Mouse (Mus musculus) neural tube, embryonic 14.5 days (tissue): ENCODE data around the gene Pls1. TPM values are rescaled to one million over a fixed set of nuclear protein-coding genes. Genes with fewer than 3 reads are reported as not detected.

Source experiments
- ATAC-seq: fragments of 200-750 bp; cut with Nextera tagmentation; 2 replicates; pipeline ENCODE4 v1.8.0; 2017; ENCODE audit warnings: low read depth, mild to moderate bottlenecking, moderate TSS enrichment, moderate library complexity
- H3K27ac ChIP-seq: fragments of 300-500 bp; sonication (generic); 2 replicates; pipeline ENCODE4 v1.5.1; 2014; ENCODE audit warnings: low read depth, mild to moderate bottlenecking, control low read depth, low read length, moderate library complexity, mixed read lengths
- H3K27me3 ChIP-seq: fragments of 300-500 bp; sonication (generic); 2 replicates; pipeline ENCODE4 v1.6.1; 2014; ENCODE audit warnings: low read length; ENCODE audit not compliant: control insufficient read depth, insufficient read depth
- H3K36me3 ChIP-seq: fragments of 300-500 bp; sonication (generic); 2 replicates; pipeline ENCODE4 v1.6.1; 2014; ENCODE audit warnings: low read length, mixed read lengths; ENCODE audit not compliant: control insufficient read depth, insufficient read depth
- H3K4me1 ChIP-seq: fragments of 300-500 bp; sonication (generic); 2 replicates; pipeline ENCODE4 v1.6.1; 2014; ENCODE audit warnings: low read length; ENCODE audit not compliant: control insufficient read depth, insufficient read depth
- H3K4me2 ChIP-seq: fragments of 300-500 bp; sonication (generic); 2 replicates; pipeline ENCODE4 v1.6.1; 2014; ENCODE audit warnings: mild to moderate bottlenecking, low read depth, low read length, control low read depth
- H3K4me3 ChIP-seq: fragments of 300-500 bp; sonication (generic); 2 replicates; pipeline ENCODE4 v1.5.1; 2014; ENCODE audit warnings: low read depth, low read length, control low read depth, mixed read lengths
- H3K9ac ChIP-seq: fragments of 300-500 bp; sonication (generic); replicated peaks from 2 replicates; pipeline ENCODE4 v1.6.1; 2014; ENCODE audit warnings: low read depth, mild to moderate bottlenecking, control low read depth, low read length, mixed read lengths
- H3K9me3 ChIP-seq: fragments of 300-500 bp; sonication (generic); 2 replicates; pipeline ENCODE4 v1.6.1; 2016; ENCODE audit warnings: low read length; ENCODE audit not compliant: control insufficient read depth
- WGBS: fragments of 180-500 bp; shearing (Covaris S2); extraction: QIAGEN DNeasy Blood & Tissue Kit; methylation state at CpG from one replicate; pipeline ENCODE4 v1.1.7; 2014; 5-methylcytosine and 5-hydroxymethylcytosine counted together
- polyA plus RNA-seq: library from polyadenylated mRNA; unstranded; fragments of >200 nt; fragmentation: Nextera tagmentation; extraction: Ambion mirVana; gene quantifications from 2 replicates; pipeline ENCODE4 v1.2.1, GENCODE M21; 2014

The Pls1 gene
- polyA plus RNA-seq, 1 experiment from 2014 or later, result 1.3 TPM

DNA sequence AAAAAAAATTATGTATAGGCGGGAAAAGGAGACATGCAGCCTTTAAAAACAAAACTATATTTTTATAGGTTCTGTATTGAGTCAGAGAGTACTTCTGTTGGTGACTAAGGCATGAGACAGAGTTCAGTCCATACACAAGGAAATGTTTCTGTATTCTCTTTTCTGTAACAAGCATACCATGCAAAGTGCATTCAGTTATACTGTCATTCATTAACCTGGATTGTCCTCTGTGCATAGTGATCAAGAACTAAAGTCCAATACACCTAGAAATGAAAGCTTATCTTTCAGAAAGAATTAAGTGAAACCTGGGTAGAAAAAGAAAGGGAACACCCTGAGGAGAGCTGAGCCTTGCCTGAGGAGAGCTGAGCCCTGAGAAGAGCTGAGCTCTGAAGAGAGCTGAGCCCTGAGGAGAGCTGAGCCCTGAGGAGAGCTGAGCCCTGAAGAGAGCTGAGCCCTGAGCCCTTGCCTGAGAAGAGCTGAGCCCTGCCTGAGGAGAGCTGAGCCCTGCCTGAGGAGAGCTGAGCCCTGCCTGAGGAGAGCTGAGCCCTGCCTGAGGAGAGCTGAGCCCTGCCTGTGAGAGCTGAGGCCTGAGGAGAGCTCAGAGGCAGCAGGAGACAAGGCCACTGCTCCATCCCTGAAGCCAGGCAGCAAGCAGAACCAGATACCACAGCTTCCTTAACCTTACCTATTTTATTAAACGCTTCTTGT, 49.9 kb downstream of the Pls1 start:
- no peaks in the 10 kb centered on the region for H3K27me3 ChIP-seq
- H3K4me3 ChIP-seq, result no peak overlapping the region
- H3K9ac ChIP-seq, result no peak overlapping the region
- no peak overlapping the region for H3K27ac ChIP-seq
- no peak for ATAC-seq
- no peaks in the 10 kb centered on the region for H3K9me3 ChIP-seq
- no peaks in the 10 kb centered on the region for H3K36me3 ChIP-seq
- 91% methylated on average over 2 of the region's 2 CpGs for WGBS
- H3K4me1 ChIP-seq, result no peaks in the 10 kb centered on the region
- H3K4me2 ChIP-seq, result no peak overlapping the region

DNA sequence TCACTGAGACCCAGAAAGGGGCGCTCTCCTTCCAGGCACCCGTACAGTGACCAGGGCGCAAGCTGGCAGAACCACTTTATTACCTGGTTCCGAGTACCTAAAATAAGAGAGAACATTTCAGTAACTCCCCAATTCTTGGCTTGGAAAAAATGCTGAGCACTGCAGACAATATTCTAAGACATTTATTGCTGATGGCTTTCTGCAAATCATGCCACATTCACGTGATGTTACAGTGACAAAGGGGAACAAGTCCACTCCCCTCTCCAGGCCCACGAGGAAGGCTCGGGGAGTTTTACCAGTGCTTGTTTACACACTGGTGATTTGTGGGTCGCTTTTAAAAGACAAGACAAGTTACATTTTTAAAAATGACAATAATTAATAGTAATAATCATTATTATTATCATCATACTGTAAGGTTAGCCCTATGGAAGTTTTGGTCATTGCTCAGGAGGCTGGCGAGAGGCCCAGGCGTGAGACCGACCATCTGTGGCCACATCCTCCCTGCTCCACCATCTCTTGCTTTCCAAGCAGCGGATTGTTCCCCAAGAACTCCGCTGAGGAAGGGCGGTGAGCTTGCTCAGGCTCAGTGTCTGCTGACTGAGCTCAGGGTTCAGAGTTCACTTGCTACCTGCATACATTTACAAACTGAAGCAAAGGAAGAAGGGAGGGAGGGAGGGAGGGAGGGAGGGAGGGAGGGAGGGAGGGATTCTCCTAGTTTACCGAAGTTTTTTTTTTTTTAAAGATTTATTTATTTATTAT, 50.9 kb downstream of the Pls1 start:
- Histone ChIP-seq H3K27ac (no peak overlapping the region), H3K4me3 (no peak overlapping the region), H3K36me3 (no peaks in the 10 kb centered on the region), H3K4me2 (no peak overlapping the region), H3K27me3 (no peaks in the 10 kb centered on the region), H3K9ac (no peak overlapping the region), H3K4me1 (no peaks in the 10 kb centered on the region), H3K9me3 (no peaks in the 10 kb centered on the region)
- no peak for ATAC-seq
- WGBS, result 93% methylated on average over 15 of the region's 15 CpGs

DNA sequence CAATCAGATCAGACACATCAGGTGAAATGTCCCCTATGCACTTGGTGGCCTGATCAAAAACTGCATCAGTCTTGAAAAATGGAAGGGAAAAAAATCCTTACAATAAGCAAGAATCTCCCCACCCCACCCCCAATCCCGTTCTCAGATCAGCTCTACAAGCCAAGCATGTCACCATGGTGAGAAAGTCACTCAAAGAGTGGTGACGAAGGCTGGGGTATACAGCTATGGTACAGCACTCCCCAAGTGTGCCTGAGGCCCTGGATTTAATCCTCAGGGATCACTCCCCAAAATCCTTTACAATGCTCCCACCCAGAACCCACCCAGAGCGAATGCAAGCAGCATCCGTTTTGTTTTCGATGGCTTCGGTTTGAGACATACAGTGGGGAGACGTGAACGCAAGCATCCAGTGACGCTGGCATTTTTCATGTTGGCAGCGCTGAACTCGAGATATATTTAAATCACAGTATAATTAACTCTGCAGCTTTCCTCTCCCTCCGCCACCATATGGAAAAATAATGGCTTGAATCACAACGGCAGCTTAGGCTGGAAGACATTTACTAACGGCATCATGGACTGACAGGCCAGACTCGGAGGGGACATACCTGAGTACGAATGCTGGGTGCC, 60.1 kb downstream of the Pls1 start:
- Histone ChIP-seq H3K9ac (no peak overlapping the region), H3K4me2 (no peak overlapping the region), H3K9me3 (no peaks in the 10 kb centered on the region), H3K27me3 (no peaks in the 10 kb centered on the region), H3K4me3 (no peak overlapping the region), H3K4me1 (no peaks in the 10 kb centered on the region), H3K36me3 (no peaks in the 10 kb centered on the region), H3K27ac (no peak overlapping the region)
- ATAC-seq, result no peak
- WGBS, result 79% methylated on average over 16 of the region's 16 CpGs

DNA sequence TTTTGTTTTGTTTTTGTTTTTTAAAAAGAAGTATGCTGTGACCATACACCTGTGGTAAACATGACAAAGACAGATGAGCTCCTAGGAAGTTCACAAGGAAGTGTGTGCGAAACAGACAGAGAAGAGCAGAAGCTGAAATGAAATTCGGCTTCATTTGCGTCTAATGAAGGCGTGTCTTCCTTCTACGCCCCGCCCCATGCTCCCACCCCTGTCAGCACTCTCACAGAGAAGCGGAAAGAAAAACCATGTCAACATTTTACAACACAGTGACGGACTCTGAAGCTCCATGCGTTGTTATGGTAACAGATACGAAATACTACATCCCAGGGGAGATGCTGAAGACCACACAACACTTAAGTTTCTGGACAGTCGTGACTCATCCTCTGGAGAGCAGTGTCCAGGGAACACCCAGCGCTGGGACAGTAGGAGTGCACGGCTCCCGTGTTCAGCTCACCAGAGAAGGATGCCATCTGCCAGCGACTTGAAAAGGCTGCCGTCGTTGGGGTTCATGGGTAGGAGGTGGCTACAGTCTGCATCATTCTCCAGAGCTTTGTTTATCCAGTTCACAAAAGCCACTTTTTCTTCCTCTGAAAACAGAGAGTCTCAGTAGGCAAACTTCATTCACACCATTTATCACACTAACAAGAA, 61.3 kb downstream of the Pls1 start:
- Histone ChIP-seq H3K4me3 (no peak overlapping the region), H3K4me2 (no peak overlapping the region), H3K27me3 (no peaks in the 10 kb centered on the region), H3K27ac (no peak overlapping the region), H3K4me1 (no peaks in the 10 kb centered on the region), H3K9me3 (no peaks in the 10 kb centered on the region), H3K9ac (no peak overlapping the region), H3K36me3 (no peaks in the 10 kb centered on the region)
- 62% methylated on average over 17 of the region's 17 CpGs for WGBS
- ATAC-seq, result no peak; the same call in 1 of the 2 replicates

DNA sequence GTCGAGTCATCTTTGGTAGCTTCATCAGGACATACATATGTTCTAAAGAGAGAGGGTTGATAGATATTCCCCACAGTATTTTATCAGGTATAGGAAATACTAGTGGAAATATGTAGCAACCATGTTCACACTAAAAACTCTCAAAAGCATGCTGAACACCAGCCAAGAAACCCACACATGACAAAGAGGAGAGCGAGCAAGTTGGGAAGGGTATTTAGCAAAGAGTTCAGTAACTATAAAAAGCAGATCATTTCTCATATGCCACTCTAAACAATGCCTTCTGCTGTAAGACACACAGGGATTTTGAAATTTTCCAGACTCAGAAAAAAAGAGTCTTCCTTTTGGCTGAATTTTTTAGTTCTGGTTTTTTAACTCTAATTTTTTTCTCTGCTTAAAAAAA, 73.4 kb downstream of the Pls1 start:
- H3K4me1 ChIP-seq, result no peaks in the 10 kb centered on the region
- no peaks in the 10 kb centered on the region for H3K9me3 ChIP-seq
- H3K4me3 ChIP-seq, result no peak overlapping the region
- ATAC-seq, result no peak
- no peak overlapping the region for H3K9ac ChIP-seq
- H3K27ac ChIP-seq, result no peak overlapping the region
- no peaks in the 10 kb centered on the region for H3K36me3 ChIP-seq
- no peaks in the 10 kb centered on the region for H3K27me3 ChIP-seq
- 87% methylated on average over 2 of the region's 2 CpGs for WGBS
- no peak overlapping the region for H3K4me2 ChIP-seq

DNA sequence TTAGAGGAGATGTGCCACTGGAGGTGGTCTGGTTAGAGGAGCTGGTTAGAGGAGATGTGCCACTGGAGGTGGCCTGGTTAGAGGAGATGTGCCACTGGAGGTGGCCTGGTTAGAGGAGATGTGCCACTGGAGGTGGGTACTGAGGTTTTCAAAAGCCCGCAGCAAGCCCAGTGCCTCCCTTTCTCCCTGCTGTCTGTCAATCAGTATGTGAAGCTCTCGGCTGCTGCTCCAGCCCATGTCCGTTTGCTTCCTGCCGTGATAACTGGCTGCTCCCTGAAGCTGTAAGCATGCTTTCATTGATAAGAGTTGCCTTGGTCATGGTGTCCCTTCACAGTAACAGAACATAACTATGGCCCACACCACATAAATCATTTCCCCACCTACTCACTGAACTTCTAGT, 81.9 kb downstream of the Pls1 start:
- no peaks in the 10 kb centered on the region for H3K9me3 ChIP-seq
- H3K4me1 ChIP-seq, result no peaks in the 10 kb centered on the region
- H3K36me3 ChIP-seq, result no peaks in the 10 kb centered on the region
- H3K27ac ChIP-seq, result no peak overlapping the region
- no peak overlapping the region for H3K4me3 ChIP-seq
- H3K4me2 ChIP-seq, result no peak overlapping the region
- no peaks in the 10 kb centered on the region for H3K27me3 ChIP-seq
- WGBS, result 98% methylated on average over 4 of the region's 4 CpGs
- no peak for ATAC-seq
- no peak overlapping the region for H3K9ac ChIP-seq

DNA sequence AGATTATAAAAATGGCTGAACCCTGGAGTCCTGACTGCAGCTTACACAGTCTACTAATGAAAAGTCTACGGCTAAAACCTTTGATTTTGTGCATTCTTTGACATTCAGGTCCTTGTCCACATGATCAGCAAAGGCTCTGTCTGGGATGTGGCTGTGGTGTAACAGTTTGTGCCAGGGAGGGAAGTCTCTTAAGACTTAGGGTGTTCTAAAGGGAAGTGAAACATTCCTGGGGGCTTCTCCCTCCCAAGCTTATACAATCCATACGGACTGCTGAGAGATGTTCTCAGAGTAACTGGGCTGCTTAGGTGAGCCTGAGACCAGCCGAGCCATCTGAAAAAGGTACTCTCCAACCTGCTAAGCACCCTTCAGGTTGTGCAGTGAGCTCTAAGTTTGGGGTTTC, 82.9 kb downstream of the Pls1 start:
- ATAC-seq, result no peak

DNA sequence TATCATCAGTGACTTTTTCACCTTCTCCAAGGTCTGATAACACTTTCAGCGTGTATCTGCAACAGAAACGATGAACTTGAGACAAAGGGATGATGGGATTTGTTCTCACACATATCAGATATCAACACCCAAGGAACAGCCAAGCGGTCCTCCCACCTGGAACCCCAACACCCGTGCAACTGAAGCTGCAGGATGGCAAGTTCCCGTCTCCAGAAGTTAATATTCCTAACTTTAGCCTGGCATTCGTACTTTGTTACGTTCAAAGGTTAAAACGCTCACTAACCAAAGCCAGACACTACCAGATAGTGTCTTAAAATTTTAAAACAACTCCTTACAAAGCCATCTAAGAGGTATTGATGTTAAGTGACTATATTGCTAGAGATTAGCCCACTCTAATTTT, 83.7 kb downstream of the Pls1 start:
- no peaks in the 10 kb centered on the region for H3K4me1 ChIP-seq
- no peak overlapping the region for H3K4me3 ChIP-seq
- ATAC-seq, result no peak
- no peak overlapping the region for H3K9ac ChIP-seq
- H3K4me2 ChIP-seq, result no peak overlapping the region
- H3K27me3 ChIP-seq, result no peaks in the 10 kb centered on the region
- WGBS, result 92% methylated on average over 8 of the region's 8 CpGs
- no peak overlapping the region for H3K27ac ChIP-seq
- no peaks in the 10 kb centered on the region for H3K9me3 ChIP-seq
- no peaks in the 10 kb centered on the region for H3K36me3 ChIP-seq

More for the DNA sequence above, 82.9 kb downstream of the Pls1 start:
- H3K4me3 ChIP-seq, result no peak overlapping the region
- H3K27ac ChIP-seq, result no peak overlapping the region
- H3K4me2 ChIP-seq, result no peak overlapping the region
- no peaks in the 10 kb centered on the region for H3K9me3 ChIP-seq
- H3K36me3 ChIP-seq, result no peaks in the 10 kb centered on the region
- no peaks in the 10 kb centered on the region for H3K27me3 ChIP-seq
- H3K4me1 ChIP-seq, result no peaks in the 10 kb centered on the region
- 88% methylated on average over 3 of the region's 3 CpGs for WGBS
- no peak overlapping the region for H3K9ac ChIP-seq
